Comparison of ENCODE assay signal across 10 mouse cellular contexts in genomic region chr1:192406589-192406988, GRCm38 (mm10).
"Had no signal": no experiment of that assay in that cellular context is flagged by ENCODE, and none has a peak within 500 bp of the region (broad histone marks: within the 10 kb centered on the region; RNA-seq: fewer than 3 reads in every experiment).

No protein-coding gene starts in this region.

- DNase-seq: lung, adult 18-20 months; lung, embryonic 14.5 days; lung, postnatal 10 days; lung, postnatal 4 days; midbrain, embryonic 14.5 days; retina, postnatal 1 day; right cerebral cortex, postnatal 14 days; thymus, adult 2 months; thymus, postnatal 25 days; thymus, postnatal 4 days had no signal
